Mouse (Mus musculus) hindbrain, embryonic 11.5 days (tissue): Measurements from ENCODE around the gene AC124502.3. TPM values are rescaled to one million over a fixed set of nuclear protein-coding genes. Genes with fewer than 3 reads are reported as not detected.

Source experiments
- polyA plus RNA-seq: library from polyadenylated mRNA; unstranded; fragments of >200 nt; fragmentation: Nextera tagmentation; extraction: Ambion mirVana; gene quantifications from 2 replicates; pipeline ENCODE4 v1.2.1, GENCODE M21; 2014

Gene AC124502.3
- polyA plus RNA-seq, 1 experiment from 2014 or later = 2.3 TPM

Other genes with a start within 250 kb of the AC124502.3 start
- 107 and 117 TPM in 2 replicates for gene Rbm4, start 245.0 kb upstream of the AC124502.3 start, polyA plus RNA-seq
- gene Gm21992, start 227.3 kb upstream of the AC124502.3 start, polyA plus RNA-seq = 22.4 and 37.1 TPM in 2 replicates
- 92.9 and 98.4 TPM in 2 replicates for gene Rbm14, start 227.3 kb upstream of the AC124502.3 start, polyA plus RNA-seq
- 39.1 and 43.7 TPM in 2 replicates for gene Ccs, start 199.6 kb upstream of the AC124502.3 start, polyA plus RNA-seq
- gene Ccdc87, start 199.5 kb upstream of the AC124502.3 start, polyA plus RNA-seq = 0.33 and 0.34 TPM in 2 replicates
- gene Ctsf, start 183.8 kb upstream of the AC124502.3 start, polyA plus RNA-seq = 38.5 and 40.9 TPM in 2 replicates
- 1.4 and 3.2 TPM in 2 replicates for gene Actn3, start 161.0 kb upstream of the AC124502.3 start, polyA plus RNA-seq
- 14.1 and 16.3 TPM in 2 replicates for gene Zdhhc24, start 160.2 kb upstream of the AC124502.3 start, polyA plus RNA-seq
- 8.1 and 11.6 TPM in 2 replicates for gene Bbs1, start 132.3 kb upstream of the AC124502.3 start, polyA plus RNA-seq
- 125 and 155 TPM in 2 replicates for gene Dpp3, start 110.6 kb upstream of the AC124502.3 start, polyA plus RNA-seq
- gene Peli3, start 95.8 kb upstream of the AC124502.3 start, polyA plus RNA-seq = 1.7 and 3.0 TPM in 2 replicates
- 153 and 158 TPM in 2 replicates for gene Mrpl11, start 76.7 kb upstream of the AC124502.3 start, polyA plus RNA-seq
- gene Npas4, start 48.6 kb upstream of the AC124502.3 start, polyA plus RNA-seq = 0.06 and 0.07 TPM in 2 replicates
- 3.8 and 4.1 TPM in 2 replicates for gene Slc29a2, start 15.0 kb upstream of the AC124502.3 start, polyA plus RNA-seq
- gene B4gat1, start 65 bp upstream of the AC124502.3 start, polyA plus RNA-seq = 35.4 and 45.2 TPM in 2 replicates
- 62.0 and 66.1 TPM in 2 replicates for gene Brms1, start 2.5 kb downstream of the AC124502.3 start, polyA plus RNA-seq
- 0.80 and 1.7 TPM in 2 replicates for gene Rin1, start 11.6 kb downstream of the AC124502.3 start, polyA plus RNA-seq
- 26.8 and 27.9 TPM in 2 replicates for gene Cd248, start 29.2 kb downstream of the AC124502.3 start, polyA plus RNA-seq
- gene Tmem151a, start 46.6 kb downstream of the AC124502.3 start, polyA plus RNA-seq = 1.6 and 1.8 TPM in 2 replicates
- gene Yif1a, start 49.6 kb downstream of the AC124502.3 start, polyA plus RNA-seq = 75.6 and 81.3 TPM in 2 replicates
- gene Cnih2, start 59.6 kb downstream of the AC124502.3 start, polyA plus RNA-seq = 126 and 128 TPM in 2 replicates
- 217 and 230 TPM in 2 replicates for gene Rab1b, start 68.2 kb downstream of the AC124502.3 start, polyA plus RNA-seq
- gene Klc2, start 79.7 kb downstream of the AC124502.3 start, polyA plus RNA-seq = 34.6 and 36.5 TPM in 2 replicates
- 23.2 and 23.4 TPM in 2 replicates for gene Pacs1, start 234.2 kb downstream of the AC124502.3 start, polyA plus RNA-seq